Comparison of ENCODE assay signal across 15 mouse cellular contexts in genomic region chr9:72488523-72488922, GRCm38 (mm10).
"Had no signal": no experiment of that assay in that cellular context is flagged by ENCODE, and none has a peak within 500 bp of the region (broad histone marks: within the 10 kb centered on the region; RNA-seq: fewer than 3 reads in every experiment).

No protein-coding gene starts in this region.

- H3K9ac ChIP-seq: kidney, embryonic 15.5 days; limb, embryonic 15.5 days; midbrain, embryonic 15.5 days; neural tube, embryonic 12.5 days had no signal

- H3K27ac ChIP-seq: kidney, embryonic 15.5 days; limb, embryonic 15.5 days; midbrain, embryonic 10.5 days; midbrain, embryonic 15.5 days; neural tube, embryonic 12.5 days had no signal

- H3K27me3 ChIP-seq: kidney, embryonic 15.5 days; limb, embryonic 15.5 days; midbrain, embryonic 15.5 days; neural tube, embryonic 12.5 days had no signal

- H3K4me2 ChIP-seq: kidney, embryonic 15.5 days; limb, embryonic 15.5 days; midbrain, embryonic 15.5 days; neural tube, embryonic 12.5 days had no signal

- ATAC-seq: intestine, embryonic 16.5 days; midbrain, embryonic 15.5 days had no signal

- DNase-seq: kidney, adult 2 months; kidney, postnatal 14 days; lung, adult 18-20 months; lung, postnatal 4 days; retina, postnatal 1 day; right cerebral cortex, postnatal 4 days; spleen, adult 18-20 months; thymus, adult 18-20 months; thymus, postnatal 14 days had no signal

- H3K4me3 ChIP-seq: kidney, embryonic 15.5 days; limb, embryonic 15.5 days; midbrain, embryonic 10.5 days; midbrain, embryonic 15.5 days; neural tube, embryonic 12.5 days had no signal

- H3K36me3 ChIP-seq: midbrain, embryonic 15.5 days had no signal

- H3K9me3 ChIP-seq: kidney, embryonic 15.5 days; limb, embryonic 15.5 days; midbrain, embryonic 10.5 days; midbrain, embryonic 15.5 days; neural tube, embryonic 12.5 days had no signal
